Mouse (Mus musculus): ENCODE measurements around the gene Unc79. TPM values are rescaled to one million over a fixed set of nuclear protein-coding genes. Genes with fewer than 3 reads are reported as not detected.

Unc79 gene
- polyA plus RNA-seq, 1 experiment from 2014 or later = 0.07 TPM

GRCm38 (mm10) chr12:102961066-102961465, 12.4 kb downstream of the Unc79 start:
- WGBS = 53% methylated on average over 3 of the region's 3 CpGs
- no peak for ATAC-seq (replicated peaks; ENCODE audit: low FRiP score, low read depth)

GRCm38 (mm10) chr12:102964486-102964885, 15.8 kb downstream of the Unc79 start:
- ATAC-seq (replicated peaks; ENCODE audit: low FRiP score, low read depth) = no peak
- DNase-seq (ENCODE audit: low spot score) = no peak
- 66% methylated on average over 3 of the region's 3 CpGs for WGBS
- Histone ChIP-seq H3K36me3 (ENCODE audit: insufficient read depth, low read length) (no peaks in the 10 kb centered on the region), H3K9ac (ENCODE audit: low read depth, low read length) (no peak overlapping the region), H3K27ac (no peak overlapping the region), H3K4me3 (replicated peaks; ENCODE audit: low read depth, low read length) (no peak overlapping the region), H3K9me3 (replicated peaks; ENCODE audit: low read length) (no peaks in the 10 kb centered on the region), H3K4me2 (ENCODE audit: low read length) (no peak overlapping the region), H3K4me1 (replicated peaks; ENCODE audit: insufficient read depth, low read length) (no peaks in the 10 kb centered on the region), H3K27me3 (ENCODE audit: insufficient read depth, low read length) (no peaks in the 10 kb centered on the region)
- no peak for TF ChIP-seq CTCF (IDR thresholded peaks at IDR 0.05; ENCODE audit: low read depth)

More at GRCm38 (mm10) chr12:102961066-102961465, 12.4 kb downstream of the Unc79 start:
- H3K27ac ChIP-seq = no peak overlapping the region
- no peak overlapping the region for H3K4me2 ChIP-seq (ENCODE audit: low read length)
- no peak for DNase-seq (ENCODE audit: low spot score)
- TF ChIP-seq CTCF (IDR thresholded peaks at IDR 0.05; ENCODE audit: low read depth) = no peak
- H3K27me3 ChIP-seq (ENCODE audit: insufficient read depth, low read length) = no peaks in the 10 kb centered on the region
- no peaks in the 10 kb centered on the region for H3K9me3 ChIP-seq (replicated peaks; ENCODE audit: low read length)
- H3K9ac ChIP-seq (ENCODE audit: low read depth, low read length) = no peak overlapping the region
- H3K4me1 ChIP-seq (replicated peaks; ENCODE audit: insufficient read depth, low read length) = no peaks in the 10 kb centered on the region
- no peaks in the 10 kb centered on the region for H3K36me3 ChIP-seq (ENCODE audit: insufficient read depth, low read length)
- H3K4me3 ChIP-seq (replicated peaks; ENCODE audit: low read depth, low read length) = no peak overlapping the region

GRCm38 (mm10) chr12:102980584-102980983, 31.9 kb downstream of the Unc79 start:
- no peak overlapping the region for H3K9ac ChIP-seq (ENCODE audit: low read depth, low read length)
- TF ChIP-seq CTCF (IDR thresholded peaks at IDR 0.05; ENCODE audit: low read depth) = no peak
- no peaks in the 10 kb centered on the region for H3K4me1 ChIP-seq (replicated peaks; ENCODE audit: insufficient read depth, low read length)
- DNase-seq (ENCODE audit: low spot score) (no peak), ATAC-seq (replicated peaks; ENCODE audit: low FRiP score, low read depth) (no peak)
- H3K27me3 ChIP-seq (ENCODE audit: insufficient read depth, low read length) = no peaks in the 10 kb centered on the region
- H3K36me3 ChIP-seq (ENCODE audit: insufficient read depth, low read length) = no peaks in the 10 kb centered on the region
- no peaks in the 10 kb centered on the region for H3K9me3 ChIP-seq (replicated peaks; ENCODE audit: low read length)
- WGBS = 56% methylated on average over 4 of the region's 4 CpGs
- no peak overlapping the region for H3K4me2 ChIP-seq (ENCODE audit: low read length)
- no peak overlapping the region for H3K4me3 ChIP-seq (replicated peaks; ENCODE audit: low read depth, low read length)
- H3K27ac ChIP-seq = no peak overlapping the region

- DNase-seq (ENCODE audit: low spot score) = no peak
- H3K27me3 ChIP-seq (ENCODE audit: insufficient read depth, low read length) = no peaks in the 10 kb centered on the region
- H3K36me3 ChIP-seq (ENCODE audit: insufficient read depth, low read length) = no peaks in the 10 kb centered on the region
- no peak overlapping the region for H3K27ac ChIP-seq
- H3K9ac ChIP-seq (ENCODE audit: low read depth, low read length) = no peak overlapping the region
- ATAC-seq (replicated peaks; ENCODE audit: low FRiP score, low read depth) = no peak
- no peak overlapping the region for H3K4me2 ChIP-seq (ENCODE audit: low read length)
- H3K4me3 ChIP-seq (replicated peaks; ENCODE audit: low read depth, low read length) = no peak overlapping the region
- no peaks in the 10 kb centered on the region for H3K4me1 ChIP-seq (replicated peaks; ENCODE audit: insufficient read depth, low read length)
- WGBS = 86% methylated on average over 3 of the region's 3 CpGs
- no peaks in the 10 kb centered on the region for H3K9me3 ChIP-seq (replicated peaks; ENCODE audit: low read length)
- no peak for TF ChIP-seq CTCF (IDR thresholded peaks at IDR 0.05; ENCODE audit: low read depth)
Observed at GRCm38 (mm10) chr12:102981543-102981942, 32.9 kb downstream of the Unc79 start.

- Histone ChIP-seq H3K9me3 (replicated peaks; ENCODE audit: low read length) (no peaks in the 10 kb centered on the region), H3K27me3 (ENCODE audit: insufficient read depth, low read length) (no peaks in the 10 kb centered on the region), H3K4me1 (replicated peaks; ENCODE audit: insufficient read depth, low read length) (no peaks in the 10 kb centered on the region), H3K27ac (no peak overlapping the region), H3K9ac (ENCODE audit: low read depth, low read length) (no peak overlapping the region), H3K36me3 (ENCODE audit: insufficient read depth, low read length) (no peaks in the 10 kb centered on the region), H3K4me2 (ENCODE audit: low read length) (no peak overlapping the region), H3K4me3 (replicated peaks; ENCODE audit: low read depth, low read length) (no peak overlapping the region)
- DNase-seq (ENCODE audit: low spot score) = no peak
- ATAC-seq (replicated peaks; ENCODE audit: low FRiP score, low read depth) = no peak
- no peak for TF ChIP-seq CTCF (IDR thresholded peaks at IDR 0.05; ENCODE audit: low read depth)
Observed at GRCm38 (mm10) chr12:102985401-102985800, 36.7 kb downstream of the Unc79 start.

- ATAC-seq (replicated peaks; ENCODE audit: low FRiP score, low read depth) (no peak), DNase-seq (ENCODE audit: low spot score) (no peak)
- no peaks in the 10 kb centered on the region for H3K9me3 ChIP-seq (replicated peaks; ENCODE audit: low read length)
- no peak overlapping the region for H3K9ac ChIP-seq (ENCODE audit: low read depth, low read length)
- H3K4me2 ChIP-seq (ENCODE audit: low read length) = no peak overlapping the region
- no peak overlapping the region for H3K27ac ChIP-seq
- 72% methylated on average over 6 of the region's 6 CpGs for WGBS
- no peak for TF ChIP-seq CTCF (IDR thresholded peaks at IDR 0.05; ENCODE audit: low read depth)
- no peaks in the 10 kb centered on the region for H3K36me3 ChIP-seq (ENCODE audit: insufficient read depth, low read length)
- H3K4me3 ChIP-seq (replicated peaks; ENCODE audit: low read depth, low read length) = no peak overlapping the region
- H3K4me1 ChIP-seq (replicated peaks; ENCODE audit: insufficient read depth, low read length) = no peaks in the 10 kb centered on the region
- no peaks in the 10 kb centered on the region for H3K27me3 ChIP-seq (ENCODE audit: insufficient read depth, low read length)
Observed at GRCm38 (mm10) chr12:102987736-102988135, 39.1 kb downstream of the Unc79 start.

GRCm38 (mm10) chr12:103008491-103008890, 59.8 kb downstream of the Unc79 start:
- H3K9ac ChIP-seq (ENCODE audit: low read depth, low read length) = no peak overlapping the region
- no peaks in the 10 kb centered on the region for H3K9me3 ChIP-seq (replicated peaks; ENCODE audit: low read length)
- no peak overlapping the region for H3K4me3 ChIP-seq (replicated peaks; ENCODE audit: low read depth, low read length)
- no peak for TF ChIP-seq CTCF (IDR thresholded peaks at IDR 0.05; ENCODE audit: low read depth)
- no peak overlapping the region for H3K4me2 ChIP-seq (ENCODE audit: low read length)
- no peak overlapping the region for H3K27ac ChIP-seq
- H3K36me3 ChIP-seq (ENCODE audit: insufficient read depth, low read length) = no peaks in the 10 kb centered on the region
- DNase-seq (ENCODE audit: low spot score) (no peak), ATAC-seq (replicated peaks; ENCODE audit: low FRiP score, low read depth) (no peak)
- WGBS = 33% methylated on average over 4 of the region's 4 CpGs
- H3K27me3 ChIP-seq (ENCODE audit: insufficient read depth, low read length) = no peaks in the 10 kb centered on the region
- no peaks in the 10 kb centered on the region for H3K4me1 ChIP-seq (replicated peaks; ENCODE audit: insufficient read depth, low read length)

Data from kidney, postnatal 0 days (tissue).